Mouse (Mus musculus) ES-E14 (cell line): ENCODE results near the gene Myt1l. TPM values are rescaled to one million over a fixed set of nuclear protein-coding genes. Genes with fewer than 3 reads are reported as not detected.

Source experiments
- DNase-seq: peaks from one replicate; pipeline ENCODE4 v3.0.0-alpha.2; 2013; ENCODE audit warnings: low read depth, low spot score
- H3K27ac ChIP-seq: 2 replicates; pipeline ENCODE4 v1.5.1; 2012; ENCODE audit warnings: low read depth, mild to moderate bottlenecking, low read length, moderate library complexity, mixed read lengths; ENCODE audit not compliant: poor library complexity, insufficient read depth, severe bottlenecking
- H3K36me3 ChIP-seq: 2 replicates; pipeline ENCODE4 v1.6.1; 2012; ENCODE audit warnings: mild to moderate bottlenecking, low read length, moderate library complexity, mixed read lengths; ENCODE audit not compliant: control insufficient read depth, poor library complexity, insufficient read depth, severe bottlenecking
- H3K4me1 ChIP-seq, 2 experiments: fragments of 150-350 bp in 1 of 2; sonication (generic) in 1 of 2; 2 replicates each; pipeline ENCODE4 v1.6.1; 2012; ENCODE audit warnings: low read length in 2 of 2, mild to moderate bottlenecking in 1 of 2, mixed read lengths in 1 of 2; ENCODE audit not compliant: control insufficient read depth in 2 of 2, insufficient read depth in 2 of 2, poor library complexity in 1 of 2
- H3K4me3 ChIP-seq, 2 experiments: fragments of 150-350 bp in 1 of 2; sonication (generic) in 1 of 2; 2 replicates each; pipeline ENCODE4 v1.5.1; 2012; ENCODE audit warnings: low read length in 2 of 2, low read depth in 1 of 2, mild to moderate bottlenecking in 1 of 2, mixed read lengths in 1 of 2; ENCODE audit not compliant: insufficient read depth in 1 of 2, poor library complexity in 1 of 2, severe bottlenecking in 1 of 2
- H3K9ac ChIP-seq: 2 replicates; pipeline ENCODE4 v1.6.1; 2012; ENCODE audit warnings: low read depth, mild to moderate bottlenecking, low read length, mixed read lengths; ENCODE audit not compliant: poor library complexity, insufficient read depth, severe bottlenecking
- H3K9me3 ChIP-seq: fragments of 150-350 bp; sonication (generic); 2 replicates; pipeline ENCODE4 v1.6.1; 2012; ENCODE audit warnings: low read depth, mild to moderate bottlenecking, low read length; ENCODE audit not compliant: control insufficient read depth, insufficient read depth
- CHD2 ChIP-seq: IDR thresholded peaks from 2 replicates; pipeline ENCODE4 v1.6.1; 2014; ENCODE audit warnings: mild to moderate bottlenecking, low read depth, low read length, inconsistent platforms
- HCFC1 ChIP-seq: IDR thresholded peaks from 2 replicates; pipeline ENCODE4 v1.6.1; 2012; ENCODE audit warnings: low read length, inconsistent platforms, borderline replicate concordance; ENCODE audit not compliant: insufficient read depth
- MAFK ChIP-seq: IDR thresholded peaks from 2 replicates; pipeline ENCODE4 v1.6.1; 2014; ENCODE audit warnings: mild to moderate bottlenecking, low read depth, low read length, inconsistent platforms; ENCODE audit not compliant: insufficient read depth
- ZC3H11A ChIP-seq: IDR thresholded peaks from 2 replicates; pipeline ENCODE4 v1.6.1; 2012; ENCODE audit warnings: low read depth, mild to moderate bottlenecking, inconsistent platforms, low read length, borderline replicate concordance
- ZNF384 ChIP-seq: IDR thresholded peaks from 2 replicates; pipeline ENCODE4 v1.6.1; 2012; ENCODE audit warnings: low read depth, low read length, inconsistent platforms
- in situ Hi-C, 2 experiments: fragments of 600-800 bp; cut with MboI; formaldehyde crosslinking; loops; one replicate each; pipeline ENCODE4 v1.15.1; 2025; ENCODE audit warnings: low sequenced_read_pairs in 2 of 2, inconsistent platforms in 1 of 2; ENCODE audit not compliant: unreplicated experiment in 2 of 2
- total RNA-seq: library from RNA; depleted of rRNA; stranded (reverse); fragments of 300-350 nt; gene quantifications from 2 replicates; pipeline ENCODE4 v1.2.3, GENCODE M21; 2012

Gene Myt1l
- total RNA-seq, 1 experiment: 0.27 TPM

DNA sequence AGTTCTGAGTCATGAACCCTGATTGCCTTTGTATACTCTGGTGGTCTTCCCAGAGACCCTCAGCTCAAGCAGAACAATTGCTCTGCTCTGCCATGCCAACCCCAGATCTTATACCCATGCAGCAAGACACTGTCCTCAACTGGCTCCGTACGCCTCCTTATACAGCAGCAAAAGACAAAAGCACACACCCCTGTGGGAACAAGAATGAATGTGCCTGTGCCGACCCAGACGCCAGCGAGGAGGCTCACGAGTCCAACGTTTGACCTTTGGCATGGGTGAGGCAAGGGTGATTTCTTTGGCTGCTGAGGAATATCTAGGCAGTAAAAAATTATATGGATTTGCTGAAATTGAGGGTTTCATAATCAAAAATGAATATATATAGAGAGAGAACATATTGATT, 143.8 kb downstream of the Myt1l start:
- H3K4me3 ChIP-seq: no peak overlapping the region
- no peak for DNase-seq
- no peaks in the 10 kb centered on the region for H3K4me1 ChIP-seq
- no peak overlapping the region for H3K27ac ChIP-seq
- H3K36me3 ChIP-seq: no peaks in the 10 kb centered on the region
- no peak overlapping the region for H3K9ac ChIP-seq
- TF ChIP-seq HCFC1 (no peak), MAFK (no peak), CHD2 (no peak), ZC3H11A (no peak), ZNF384 (no peak)
- in situ Hi-C loops: no loop called here
- no peaks in the 10 kb centered on the region for H3K9me3 ChIP-seq

DNA sequence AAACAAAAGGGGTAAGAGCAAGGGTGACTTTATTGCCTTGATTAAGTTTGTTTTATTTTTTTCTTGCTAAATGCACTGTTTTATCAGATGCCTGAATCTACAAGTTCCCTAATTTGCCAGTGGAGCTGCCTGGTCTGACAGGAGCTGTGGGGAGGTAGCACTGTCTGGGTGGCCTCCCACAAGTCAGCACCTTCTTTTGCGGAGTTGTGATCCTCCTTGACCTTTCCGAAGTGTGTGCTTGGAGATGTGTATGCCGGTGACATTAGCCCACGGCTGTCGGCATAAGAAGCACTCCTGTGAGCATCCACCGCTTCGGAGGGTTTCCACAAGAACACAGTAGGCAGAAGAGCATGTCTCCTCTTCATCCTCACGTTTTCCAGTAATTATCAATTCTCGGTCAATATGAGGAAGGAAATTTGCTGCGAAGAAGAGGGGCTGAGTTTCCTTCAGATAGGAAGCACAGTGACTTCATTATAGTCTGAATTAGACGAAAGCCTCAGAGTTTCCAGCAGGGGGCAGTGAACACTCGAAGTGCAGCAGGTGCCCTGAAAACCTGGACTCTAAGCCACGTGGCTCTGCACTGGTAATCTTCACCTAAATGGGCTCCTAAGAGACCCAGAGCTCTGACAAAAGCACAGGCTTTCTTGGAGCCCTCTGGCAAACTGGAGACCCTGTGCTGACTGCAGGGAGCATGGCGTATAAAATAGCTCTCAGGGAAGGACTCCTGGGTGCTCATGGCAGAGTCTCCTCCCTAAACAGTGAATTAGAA, 147.6 kb downstream of the Myt1l start:
- TF ChIP-seq ZC3H11A: no peak
- TF ChIP-seq CHD2: no peak
- TF ChIP-seq ZNF384: no peak
- no peak for TF ChIP-seq MAFK
- TF ChIP-seq HCFC1: no peak
- no peak overlapping the region for H3K4me3 ChIP-seq
- no peak overlapping the region for H3K9ac ChIP-seq

DNA sequence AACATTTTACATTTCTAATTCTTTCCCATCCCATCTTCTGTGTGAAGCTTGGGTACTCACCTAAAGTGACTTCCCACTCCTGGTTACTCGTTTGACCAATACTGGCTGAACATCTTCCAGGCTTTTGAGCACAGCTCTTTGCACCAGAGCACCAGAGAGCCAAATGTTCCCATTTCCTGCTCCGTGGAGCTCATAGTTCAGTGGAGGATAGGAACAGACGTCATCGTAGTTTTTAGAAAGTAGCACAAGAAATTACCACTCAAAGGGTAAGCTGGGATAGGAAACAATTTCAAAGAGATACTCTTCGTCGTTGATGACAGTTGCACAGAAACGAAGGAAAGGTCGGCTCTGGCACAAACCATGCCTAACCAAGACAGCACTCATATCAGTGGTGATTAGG, 154.2 kb downstream of the Myt1l start:
- Histone ChIP-seq H3K4me1 (no peaks in the 10 kb centered on the region), H3K36me3 (no peaks in the 10 kb centered on the region), H3K27ac (no peak overlapping the region), H3K9me3 (no peaks in the 10 kb centered on the region), H3K9ac (no peak overlapping the region), H3K4me3 (no peak overlapping the region)
- DNase-seq: no peak
- TF ChIP-seq HCFC1 (no peak), ZNF384 (no peak), CHD2 (no peak), MAFK (no peak), ZC3H11A (no peak)
- in situ Hi-C loops: no loop called here

More for the DNA sequence above, 147.6 kb downstream of the Myt1l start:
- H3K27ac ChIP-seq: no peak overlapping the region
- H3K9me3 ChIP-seq: no peaks in the 10 kb centered on the region
- peak; percentile 29 for DNase-seq
- no peaks in the 10 kb centered on the region for H3K36me3 ChIP-seq
- in situ Hi-C loops: no loop called here
- H3K4me1 ChIP-seq: no peaks in the 10 kb centered on the region

DNA sequence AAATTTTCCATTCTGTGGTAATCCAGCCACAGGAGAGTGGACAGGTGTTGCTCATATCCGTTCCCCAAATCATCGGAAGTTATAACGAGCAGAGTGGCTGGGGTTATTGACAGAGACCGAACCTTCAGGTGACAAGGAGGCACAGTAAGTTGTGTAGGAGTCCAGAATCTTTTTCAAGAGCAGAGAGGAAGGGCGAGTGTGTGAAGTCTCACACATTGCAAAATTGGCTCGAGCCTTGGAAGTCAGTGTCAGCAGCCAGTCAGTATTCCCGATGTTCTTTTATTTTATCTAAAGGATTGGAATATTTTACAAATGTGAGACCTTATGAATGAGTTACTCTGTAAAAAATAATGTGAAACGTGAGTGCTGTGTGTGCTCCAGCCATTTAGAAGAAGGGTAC, 154.8 kb downstream of the Myt1l start:
- no peaks in the 10 kb centered on the region for H3K9me3 ChIP-seq
- no peak overlapping the region for H3K4me3 ChIP-seq
- H3K36me3 ChIP-seq: no peaks in the 10 kb centered on the region
- H3K4me1 ChIP-seq: no peaks in the 10 kb centered on the region
- no peak overlapping the region for H3K27ac ChIP-seq
- TF ChIP-seq ZC3H11A (no peak), MAFK (no peak), CHD2 (no peak), ZNF384 (no peak), HCFC1 (no peak)
- no peak overlapping the region for H3K9ac ChIP-seq
- no peak for DNase-seq
- in situ Hi-C loops: no loop called here
